Mouse (Mus musculus) CH12.LX (cell line): ENCODE data around the gene Ube2l3. TPM values are rescaled to one million over a fixed set of nuclear protein-coding genes. Genes with fewer than 3 reads are reported as not detected.

ENCODE experiments used
- DNase-seq: peaks from one replicate; pipeline ENCODE4 v3.0.0-alpha.2; 2013; ENCODE audit errors: extremely low read depth
- H3K27ac ChIP-seq: 2 replicates; pipeline ENCODE4 v1.5.1; 2012; ENCODE audit warnings: low read depth, mild to moderate bottlenecking, control low read depth, moderate library complexity; ENCODE audit not compliant: insufficient read depth
- H3K27me3 ChIP-seq: replicated peaks from 2 replicates; pipeline ENCODE3; 2012; ENCODE audit warnings: inconsistent platforms
- H3K36me3 ChIP-seq, 2 experiments: replicated peaks in 1 of 2; 2 replicates each; pipeline versions ENCODE3 to v1.6.1; 2012; ENCODE audit warnings: inconsistent platforms in 1 of 2, low read length in 1 of 2, mild to moderate bottlenecking in 1 of 2, mixed read lengths in 1 of 2, moderate library complexity in 1 of 2; ENCODE audit not compliant: control insufficient read depth in 1 of 2, insufficient read depth in 1 of 2
- H3K4me1 ChIP-seq, 2 experiments: 2 replicates each; pipeline ENCODE4 v1.6.1; 2012; ENCODE audit warnings: inconsistent platforms in 1 of 2, moderate library complexity in 1 of 2; ENCODE audit not compliant: insufficient read depth in 2 of 2, control insufficient read depth in 1 of 2
- H3K4me2 ChIP-seq: 2 replicates; pipeline ENCODE4 v1.6.1; 2012; ENCODE audit warnings: low read depth, mild to moderate bottlenecking, control low read depth; ENCODE audit not compliant: poor library complexity, insufficient read depth, severe bottlenecking
- H3K4me3 ChIP-seq, 3 experiments: fragments of 150-350 bp in 1 of 3; sonication (generic) in 1 of 3; replicated peaks in 1 of 3; 2 replicates each; pipeline versions ENCODE3 to v1.5.1; 2011 to 2012; ENCODE audit warnings: low read depth in 2 of 3, low read length in 2 of 3, mild to moderate bottlenecking in 2 of 3, moderate library complexity in 2 of 3, control low read depth in 1 of 3, improper control_type of control experiment in 1 of 3, inconsistent platforms in 1 of 3, mixed read lengths in 1 of 3; ENCODE audit not compliant: poor library complexity in 1 of 3
- H3K79me2 ChIP-seq: replicated peaks from 2 replicates; pipeline ENCODE4 v1.6.1; 2012; ENCODE audit warnings: mild to moderate bottlenecking, moderate library complexity; ENCODE audit not compliant: control insufficient read depth, poor library complexity, insufficient read depth, severe bottlenecking; ENCODE audit errors: extremely low read depth
- H3K9ac ChIP-seq: 2 replicates; pipeline ENCODE4 v1.6.1; 2012; ENCODE audit warnings: low read depth, mild to moderate bottlenecking, control low read depth, moderate library complexity; ENCODE audit not compliant: insufficient read depth
- H3K9me3 ChIP-seq: replicated peaks from 2 replicates; pipeline ENCODE3; 2012; ENCODE audit warnings: low read length, inconsistent platforms, mixed read lengths
- CHD2 ChIP-seq: IDR thresholded peaks from 2 replicates; pipeline ENCODE4 v1.6.1; 2011; ENCODE audit warnings: low read length, improper control_type of control experiment
- ELF1 ChIP-seq: IDR thresholded peaks from 2 replicates; pipeline ENCODE4 v1.6.1; 2014; ENCODE audit warnings: low read depth, mild to moderate bottlenecking, inconsistent platforms, low read length, improper control_type of control experiment
- ETS1 ChIP-seq: conservative IDR thresholded peaks from 2 replicates; pipeline ENCODE4 v1.6.1; 2012; ENCODE audit warnings: low read depth, mild to moderate bottlenecking, inconsistent platforms, low read length, improper control_type of control experiment, moderate library complexity
- GABPA ChIP-seq: IDR thresholded peaks from 2 replicates; pipeline ENCODE4 v1.6.1; 2012; ENCODE audit warnings: low read depth, low read length, improper control_type of control experiment, inconsistent platforms; ENCODE audit not compliant: insufficient replicate concordance
- KAT2A ChIP-seq: IDR thresholded peaks from 2 replicates; pipeline ENCODE4 v1.6.1; 2012; ENCODE audit warnings: low read length, improper control_type of control experiment, inconsistent platforms; ENCODE audit not compliant: insufficient replicate concordance
- MAX ChIP-seq: IDR thresholded peaks from 2 replicates; pipeline ENCODE4 v1.6.1; 2011; ENCODE audit warnings: low read length, improper control_type of control experiment
- MAZ ChIP-seq: IDR thresholded peaks from 2 replicates; pipeline ENCODE4 v1.6.1; 2012; ENCODE audit warnings: low read depth, mild to moderate bottlenecking, inconsistent platforms, low read length, improper control_type of control experiment, moderate library complexity
- MEF2A ChIP-seq: IDR thresholded peaks from 2 replicates; pipeline ENCODE4 v1.6.1; 2014; ENCODE audit warnings: low read depth, mild to moderate bottlenecking, inconsistent platforms, low read length, improper control_type of control experiment, borderline replicate concordance
- MXI1 ChIP-seq: IDR thresholded peaks from 2 replicates; pipeline ENCODE4 v1.6.1; 2011; ENCODE audit warnings: mild to moderate bottlenecking, low read depth, low read length, improper control_type of control experiment
- MYC ChIP-seq: IDR thresholded peaks from 2 replicates; pipeline ENCODE4 v1.6.1; 2011; ENCODE audit warnings: low read depth, mild to moderate bottlenecking, improper control_type of control experiment, low read length
- NELFE ChIP-seq: IDR thresholded peaks from 2 replicates; pipeline ENCODE4 v1.6.1; 2011; ENCODE audit warnings: low read depth, low read length, improper control_type of control experiment
- NRF1 ChIP-seq: IDR thresholded peaks from 2 replicates; pipeline ENCODE4 v1.6.1; 2014; ENCODE audit warnings: low read depth, mild to moderate bottlenecking, inconsistent platforms, low read length, improper control_type of control experiment, moderate library complexity
- POLR2AphosphoS2 ChIP-seq: IDR thresholded peaks from 2 replicates; pipeline ENCODE4 v1.6.1; 2011; ENCODE audit warnings: low read depth, low read length, improper control_type of control experiment
- RCOR1 ChIP-seq: conservative IDR thresholded peaks from 2 replicates; pipeline ENCODE4 v1.6.1; 2012; ENCODE audit warnings: low read depth, mild to moderate bottlenecking, inconsistent platforms, low read length, improper control_type of control experiment
- SIN3A ChIP-seq: IDR thresholded peaks from 2 replicates; pipeline ENCODE4 v1.6.1; 2012; ENCODE audit warnings: low read length, improper control_type of control experiment, inconsistent platforms
- SMC3 ChIP-seq: IDR thresholded peaks from 2 replicates; pipeline ENCODE4 v1.6.1; 2011; ENCODE audit warnings: low read depth, low read length, improper control_type of control experiment
- TBP ChIP-seq: conservative IDR thresholded peaks from 2 replicates; pipeline ENCODE4 v1.6.1; 2011; ENCODE audit warnings: low read depth, low read length, improper control_type of control experiment
- TCF12 ChIP-seq: IDR thresholded peaks from 2 replicates; pipeline ENCODE4 v1.6.1; 2014; ENCODE audit warnings: low read depth, mild to moderate bottlenecking, inconsistent platforms, low read length, improper control_type of control experiment
- ZKSCAN1 ChIP-seq: IDR thresholded peaks from 2 replicates; pipeline ENCODE4 v1.6.1; 2012; ENCODE audit warnings: low read depth, inconsistent platforms, low read length, improper control_type of control experiment, borderline replicate concordance
- ZMIZ1 ChIP-seq: IDR thresholded peaks from 2 replicates; pipeline ENCODE4 v1.6.1; 2012; ENCODE audit warnings: low read depth, mild to moderate bottlenecking, inconsistent platforms, low read length, improper control_type of control experiment
- dilution Hi-C: fragments of 300-500 bp; cut with MboI; formaldehyde crosslinking; loops from 2 replicates; pipeline ENCODE4 v1.14.3; 2020; ENCODE audit warnings: low sequenced_read_pairs; ENCODE audit not compliant: extremely low pct_unique_long_range_greater_than_20kb, extremely low pct_ligation_motif_present
- in situ Hi-C: fragments of 300-500 bp; cut with MboI; formaldehyde crosslinking; loops from 3 replicates; pipeline ENCODE4 v1.14.3; 2019; ENCODE audit warnings: low sequenced_read_pairs, low pct_ligation_motif_present, low pct_unique_long_range_greater_than_20kb, mixed read lengths
- polyA plus RNA-seq: library from polyadenylated mRNA; unstranded; fragments of >175 nt; gene quantifications from 2 replicates; pipeline ENCODE4 v1.2.1, GENCODE M21; 2012; ENCODE audit warnings: low read depth; ENCODE audit not compliant: insufficient read length
- total RNA-seq, 2 experiments: library from RNA; depleted of rRNA; stranded (reverse); fragments of 300-350 nt in 1 of 2; fragments of >200 nt in 1 of 2; gene quantifications; 2 replicates each; pipeline ENCODE4 v1.2.3; 2012 to 2014

Gene Ube2l3
- total and polyA plus RNA-seq, 3 experiments: 156 to 386 (median 302) TPM

- peaks cover 0 to 10% of the 10 kb centered on the region in 2 experiments for H3K36me3 ChIP-seq
- dilution Hi-C loops: no loop called here
- peak overlapping the region; percentile 78 to 83 (median 79) for H3K4me3 ChIP-seq
- in situ Hi-C loops: no loop called here
- H3K27me3 ChIP-seq: peaks cover 8% of the 10 kb centered on the region
- TF ChIP-seq POLR2AphosphoS2: no peak; the same call in 1 of the 2 replicates
- no peak for TF ChIP-seq MYC
- peak; percentile 89 for TF ChIP-seq SIN3A
- TF ChIP-seq TCF12: peak; percentile 12; the same call in 1 of the 2 replicates
- TF ChIP-seq MXI1: peak; percentile 67
- TF ChIP-seq SMC3: no peak
- TF ChIP-seq MAX: peak; percentile 36
- 0 out of 2 replicates have a peak, but pooled peaks have one; percentile 44 for TF ChIP-seq TBP
- 0 out of 2 replicates have a peak, but pooled peaks have one; percentile 33 for TF ChIP-seq NRF1
- peak; percentile 20; the same call in 1 of the 2 replicates for TF ChIP-seq ELF1
- TF ChIP-seq CHD2: no peak
- 0 out of 2 replicates have a peak, but pooled peaks have one; percentile 41 for TF ChIP-seq RCOR1
- TF ChIP-seq NELFE: no peak
- TF ChIP-seq KAT2A: no peak
- TF ChIP-seq MEF2A: peak; percentile 0; the same call in 1 of the 2 replicates
- peak; percentile 2; the same call in 1 of the 2 replicates for TF ChIP-seq ETS1
- TF ChIP-seq GABPA: no peak
- no peak for TF ChIP-seq ZKSCAN1
- no peak; the same call in 1 of the 2 replicates for TF ChIP-seq ZMIZ1
- no peak; the same call in 1 of the 2 replicates for TF ChIP-seq MAZ
- H3K27ac ChIP-seq: peak overlapping the region; percentile 33; the same call in 1 of the 2 replicates
- peaks cover 11 to 27% of the 10 kb centered on the region in 2 experiments for H3K4me1 ChIP-seq
- peaks cover 39% of the 10 kb centered on the region for H3K79me2 ChIP-seq
- H3K9me3 ChIP-seq: peaks cover 10% of the 10 kb centered on the region
- peak overlapping the region; percentile 80 for H3K9ac ChIP-seq
- DNase-seq: peak; percentile 71
- H3K4me2 ChIP-seq: peak overlapping the region; percentile 68
Observed at GRCm38 (mm10) chr16:17233702-17234498, 31.5 kb upstream of the Ube2l3 start.
